Mouse (Mus musculus): ENCODE data around the gene Nupl1. TPM values are rescaled to one million over a fixed set of nuclear protein-coding genes. Genes with fewer than 3 reads are reported as not detected.

The Nupl1 gene
- total and polyA plus RNA-seq, 3 experiments: not detected

GRCm38 (mm10) chr14:60181306-60181705 is 69.9 kb downstream of the Nupl1 start:
- Histone ChIP-seq H3K9ac (ENCODE audit: control insufficient read depth, low read depth, low read length, poor library complexity, severe bottlenecking) (no peak overlapping the region), H3K36me3 (ENCODE audit: control insufficient read depth in 1 of 2, insufficient read depth in 2 of 2, low read length in 2 of 2) (peaks cover 0 to 8% of the 10 kb centered on the region in 2 experiments; a peak in 2 of 4 replicates), H3K4me1 (ENCODE audit: control insufficient read depth in 1 of 2, insufficient read depth in 2 of 2, low read length in 2 of 2) (peaks cover 3 to 14% of the 10 kb centered on the region in 2 experiments), H3K4me3 (ENCODE audit: control insufficient read depth in 1 of 2, insufficient read depth in 1 of 2, low read depth in 2 of 2, low read length in 2 of 2) (no peak overlapping the region), H3K27ac (ENCODE audit: control insufficient read depth, low read depth, low read length) (no peak overlapping the region), H3K79me2 (ENCODE audit: control insufficient read depth, insufficient read depth, low read length, poor library complexity) (no peaks in the 10 kb centered on the region; the same call in 1 of the 2 replicates), H3K9me3 (replicated peaks; ENCODE audit: insufficient read depth, low read length) (no peaks in the 10 kb centered on the region), H3K27me3 (ENCODE audit: control insufficient read depth in 1 of 2, insufficient read depth in 2 of 2, low read length in 2 of 2) (no peaks in the 10 kb centered on the region; a peak in 2 of 4 replicates)
- TF ChIP-seq MEF2A (IDR thresholded peaks at IDR 0.05; ENCODE audit: extremely low read depth, insufficient replicate concordance, low read depth, low read length, poor library complexity, severe bottlenecking) (no peak), ZC3H11A (IDR thresholded peaks at IDR 0.05; ENCODE audit: low read depth, low read length) (no peak), RAD21 (IDR thresholded peaks at IDR 0.05; ENCODE audit: low read depth, low read length) (peak; percentile 5; the same call in 1 of the 2 replicates), POLR2A (IDR thresholded peaks at IDR 0.05; ENCODE audit: control insufficient read depth in 1 of 2, insufficient read depth in 1 of 2, low read depth in 1 of 2, low read length in 2 of 2, poor library complexity in 1 of 2) (no peak), CTCF (IDR thresholded peaks at IDR 0.05 in 2 of 3, conservative IDR thresholded peaks at IDR 0.05 in 1 of 3; ENCODE audit: control insufficient read depth in 1 of 3, insufficient read depth in 1 of 3, low read depth in 2 of 3, low read length in 3 of 3, poor library complexity in 1 of 3, severe bottlenecking in 1 of 3) (peak in 1 of 3 experiments; percentile 24; a peak in 2 of 6 replicates), ZNF384 (IDR thresholded peaks at IDR 0.05; ENCODE audit: low read depth, low read length) (peak; percentile 79), MYC (IDR thresholded peaks at IDR 0.05; ENCODE audit: low read depth, low read length) (0 out of 2 replicates have a peak, but pooled peaks have one; percentile 31)
- peak; percentile 24 for DNase-seq (ENCODE audit: low read depth, low spot score)

DNA sequence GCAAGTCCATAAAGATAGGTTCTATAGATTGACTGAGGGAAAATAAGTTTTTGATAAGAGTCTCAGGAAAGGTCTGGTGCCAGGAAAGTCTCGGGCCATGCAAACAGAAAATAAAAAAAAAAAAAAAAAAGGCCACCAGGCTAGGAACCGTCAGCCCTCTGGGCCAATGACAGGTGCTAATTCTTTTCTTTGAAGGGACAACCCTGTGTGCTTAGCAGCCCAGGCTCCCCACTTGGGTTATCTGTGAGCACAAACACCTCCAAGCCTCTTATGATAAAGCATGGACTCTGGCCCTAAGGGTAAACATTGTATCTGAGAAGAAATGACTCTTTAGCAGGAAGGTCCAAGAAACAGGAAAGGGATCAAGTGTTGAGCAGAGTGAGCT is 72.7 kb downstream of the Nupl1 start:
- H3K79me2 ChIP-seq (ENCODE audit: control insufficient read depth, insufficient read depth, low read length, poor library complexity): no peaks in the 10 kb centered on the region; the same call in 1 of the 2 replicates
- no peak overlapping the region for H3K27ac ChIP-seq (ENCODE audit: control insufficient read depth, low read depth, low read length)
- no peak overlapping the region for H3K9ac ChIP-seq (ENCODE audit: control insufficient read depth, low read depth, low read length, poor library complexity, severe bottlenecking)
- no peaks in the 10 kb centered on the region; a peak in 3 of 4 replicates for H3K27me3 ChIP-seq (ENCODE audit: control insufficient read depth in 1 of 2, insufficient read depth in 2 of 2, low read length in 2 of 2)
- H3K4me1 ChIP-seq (ENCODE audit: control insufficient read depth in 1 of 2, insufficient read depth in 2 of 2, low read length in 2 of 2): peaks cover 3 to 14% of the 10 kb centered on the region in 2 experiments
- TF ChIP-seq CTCF (IDR thresholded peaks at IDR 0.05 in 2 of 3, conservative IDR thresholded peaks at IDR 0.05 in 1 of 3; ENCODE audit: control insufficient read depth in 1 of 3, insufficient read depth in 1 of 3, low read depth in 2 of 3, low read length in 3 of 3, poor library complexity in 1 of 3, severe bottlenecking in 1 of 3) (no peak), EP300 (IDR thresholded peaks at IDR 0.05; ENCODE audit: low read depth in 1 of 2, low read length in 2 of 2) (peak in 1 of 2 experiments; percentile 22; a peak in 1 of 4 replicates), GATA1 (IDR thresholded peaks at IDR 0.05; ENCODE audit: low read depth, low read length) (0 out of 2 replicates have a peak, but pooled peaks have one; percentile 13), USF1 (IDR thresholded peaks at IDR 0.05; ENCODE audit: low read depth, low read length) (no peak), MXI1 (IDR thresholded peaks at IDR 0.05; ENCODE audit: low read depth, low read length) (no peak), USF2 (IDR thresholded peaks at IDR 0.05; ENCODE audit: borderline replicate concordance in 1 of 2, insufficient read depth in 1 of 2, low read depth in 1 of 2, low read length in 2 of 2) (no peak), MAFK (IDR thresholded peaks at IDR 0.05; ENCODE audit: borderline replicate concordance, low read depth, low read length) (no peak), TCF12 (IDR thresholded peaks at IDR 0.05; ENCODE audit: low read depth, low read length) (peak; percentile 60; the same call in 1 of the 2 replicates), E2F4 (IDR thresholded peaks at IDR 0.05; ENCODE audit: borderline replicate concordance, low read depth, low read length) (no peak), ZNF384 (IDR thresholded peaks at IDR 0.05; ENCODE audit: low read depth, low read length) (peak; percentile 94), NRF1 (IDR thresholded peaks at IDR 0.05; ENCODE audit: insufficient read depth, low read depth, low read length, poor library complexity, severe bottlenecking) (no peak), RAD21 (IDR thresholded peaks at IDR 0.05; ENCODE audit: low read depth, low read length) (no peak), GABPA (IDR thresholded peaks at IDR 0.05; ENCODE audit: low read depth, low read length) (no peak), POLR2AphosphoS5 (IDR thresholded peaks at IDR 0.05; ENCODE audit: borderline replicate concordance, low read depth, low read length) (no peak), SMC3 (IDR thresholded peaks at IDR 0.05; ENCODE audit: low read depth, low read length) (no peak), MYB (IDR thresholded peaks at IDR 0.05; ENCODE audit: low read depth, low read length) (no peak)
- H3K9me3 ChIP-seq (replicated peaks; ENCODE audit: insufficient read depth, low read length): no peaks in the 10 kb centered on the region
- peaks cover 0 to 8% of the 10 kb centered on the region in 2 experiments; a peak in 2 of 4 replicates for H3K36me3 ChIP-seq (ENCODE audit: control insufficient read depth in 1 of 2, insufficient read depth in 2 of 2, low read length in 2 of 2)
- DNase-seq (ENCODE audit: low read depth, low spot score): peak; percentile 51
- peak overlapping the region in 1 of 2 experiments; percentile 63; a peak in 1 of 4 replicates for H3K4me3 ChIP-seq (ENCODE audit: control insufficient read depth in 1 of 2, insufficient read depth in 1 of 2, low read depth in 2 of 2, low read length in 2 of 2)
